Mouse (Mus musculus) layer of hippocampus, adult 11-12 months (tissue): ENCODE measurements around the gene Khdc1a.

Source experiments
- DNase-seq: peaks from one replicate; pipeline ENCODE4 v3.0.0; 2022; ENCODE audit warnings: low spot score

Khdc1a gene

DNA sequence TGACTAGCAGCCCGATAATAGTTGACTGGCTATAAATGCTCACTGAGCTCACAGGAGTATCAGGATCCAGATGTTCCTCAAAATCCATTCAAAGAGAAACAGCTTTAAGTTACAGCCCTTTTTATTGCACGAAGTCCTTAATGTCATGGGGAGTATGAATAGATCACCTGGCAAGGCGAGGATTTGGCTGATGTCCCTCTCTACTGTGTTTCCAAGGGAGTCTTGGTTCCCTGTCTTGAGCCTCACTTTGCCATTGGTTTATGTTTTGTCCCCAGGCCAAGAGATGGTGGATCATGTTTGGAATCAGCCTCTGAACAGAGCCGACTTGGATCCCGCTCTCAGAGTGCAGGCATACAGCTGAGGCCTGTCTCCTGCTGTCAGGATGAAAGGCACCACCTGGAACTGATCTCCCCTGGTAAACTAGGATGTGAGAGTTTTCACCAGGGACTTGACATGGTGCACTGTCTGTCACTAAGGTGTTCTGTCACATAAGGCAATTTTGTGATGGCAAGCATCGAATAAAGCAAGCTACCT, 41.8 kb downstream of the Khdc1a start:
- no peak for DNase-seq
